Mouse (Mus musculus) brain, adult 2 months (tissue): ENCODE results near the gene Foxk2.
"Not testable (repeated sequence)": the region's sequence is repeated elsewhere in the genome, so short reads cannot be mapped to it uniquely, and the experiment has no call there.

ENCODE experiments used
- DNase-seq: peaks from one replicate; pipeline ENCODE4 v3.0.0; 2011; ENCODE audit warnings: low read depth, low spot score

Gene Foxk2

GRCm38 (mm10) chr11:121278011-121278410, 18.2 kb downstream of the Foxk2 start:
- no peak for DNase-seq

- no peak for DNase-seq
These were observed 23.1 kb downstream of the Foxk2 start for GRCm38 (mm10) chr11:121282911-121283310.

- DNase-seq = peak; percentile 43
These were observed 30.1 kb downstream of the Foxk2 start for GRCm38 (mm10) chr11:121289859-121290258.

- DNase-seq = no peak
These were observed 35.0 kb downstream of the Foxk2 start for GRCm38 (mm10) chr11:121294771-121295170.

GRCm38 (mm10) chr11:121298493-121298892, 38.7 kb downstream of the Foxk2 start:
- DNase-seq = no peak

GRCm38 (mm10) chr11:121300265-121300664, 40.5 kb downstream of the Foxk2 start:
- peak; percentile 41 for DNase-seq

- peak; percentile 86 for DNase-seq
These were observed 45.6 kb downstream of the Foxk2 start for GRCm38 (mm10) chr11:121305371-121305770.

- DNase-seq = peak; percentile 49
These were observed 46.8 kb downstream of the Foxk2 start for GRCm38 (mm10) chr11:121306608-121307007.

GRCm38 (mm10) chr11:121307712-121308111, 47.9 kb downstream of the Foxk2 start:
- DNase-seq = not testable (repeated sequence)

GRCm38 (mm10) chr11:121326034-121326433, 66.2 kb downstream of the Foxk2 start:
- no peak for DNase-seq

- no peak for DNase-seq
These were observed 66.9 kb downstream of the Foxk2 start for GRCm38 (mm10) chr11:121326681-121327080.

- no peak for DNase-seq
These were observed 68.4 kb downstream of the Foxk2 start for GRCm38 (mm10) chr11:121328206-121328605.

- peak; percentile 60 for DNase-seq
These were observed 68.8 kb downstream of the Foxk2 start for GRCm38 (mm10) chr11:121328619-121329018.

GRCm38 (mm10) chr11:121331641-121332040, 71.9 kb downstream of the Foxk2 start:
- DNase-seq = no peak

GRCm38 (mm10) chr11:121339647-121340046, 79.9 kb downstream of the Foxk2 start:
- no peak for DNase-seq

GRCm38 (mm10) chr11:121340287-121340686, 80.5 kb downstream of the Foxk2 start:
- DNase-seq = no peak

GRCm38 (mm10) chr11:121342423-121342822, 82.6 kb downstream of the Foxk2 start:
- not testable (repeated sequence) for DNase-seq

GRCm38 (mm10) chr11:121347036-121347435, 87.2 kb downstream of the Foxk2 start:
- DNase-seq = no peak

- DNase-seq = no peak
These were observed 88.4 kb downstream of the Foxk2 start for GRCm38 (mm10) chr11:121348166-121348565.

- DNase-seq = not testable (repeated sequence)
These were observed 88.9 kb downstream of the Foxk2 start for GRCm38 (mm10) chr11:121348727-121349126.

- DNase-seq = peak; percentile 44
These were observed 93.7 kb downstream of the Foxk2 start for GRCm38 (mm10) chr11:121353326-121354090.

GRCm38 (mm10) chr11:121354091-121354707, 94.4 kb downstream of the Foxk2 start, which contains the start of gene Wdr45b:
Wdr45b (minus strand) TSS chr11:121354445.
- DNase-seq = peak; percentile 99
